Mouse (Mus musculus): ENCODE data around the gene Aga. TPM values are rescaled to one million over a fixed set of nuclear protein-coding genes. Genes with fewer than 3 reads are reported as not detected.
"Not testable (repeated sequence)": the region's sequence is repeated elsewhere in the genome, so short reads cannot be mapped to it uniquely, and the experiment has no call there.

Gene Aga
- total RNA-seq (2015) (17.7 and 23.1 TPM in 2 replicates), total RNA-seq (2017) (23.1 and 25.4 TPM in 2 replicates)

DNA sequence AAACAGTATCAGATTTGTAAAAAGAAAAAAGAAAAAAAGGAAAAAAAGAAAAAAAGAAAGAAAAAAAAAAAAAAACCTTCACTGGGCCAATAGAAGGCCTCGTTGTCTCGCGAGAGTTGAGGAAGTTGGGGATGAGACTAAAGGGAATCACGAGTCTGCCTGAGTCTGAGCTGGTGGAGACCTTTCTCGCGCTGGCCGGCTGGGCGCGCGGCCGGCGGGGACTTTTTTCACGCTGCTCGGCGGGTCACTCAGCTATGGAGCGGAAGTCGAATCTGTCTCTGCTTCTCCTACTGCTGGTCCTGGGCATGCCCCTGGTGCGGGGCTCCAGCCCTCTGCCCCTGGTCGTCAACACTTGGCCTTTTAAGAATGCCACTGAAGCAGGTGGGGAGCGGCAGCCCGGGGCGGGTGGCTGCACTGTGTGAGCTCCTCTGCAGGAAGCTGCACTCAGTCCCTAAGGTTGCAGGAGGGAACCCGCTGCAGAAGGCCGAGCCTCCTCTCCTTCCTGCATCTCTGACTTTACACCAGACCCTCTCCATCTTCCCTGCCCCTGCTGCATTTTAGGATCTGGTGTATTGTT lies at the start of gene Aga:
TSS of gene Aga (plus strand) at position 177 of the 577 bp plus-strand sequence.
- ATAC-seq (ENCODE audit: poor library complexity, severe bottlenecking) = peak; percentile 98

DNA sequence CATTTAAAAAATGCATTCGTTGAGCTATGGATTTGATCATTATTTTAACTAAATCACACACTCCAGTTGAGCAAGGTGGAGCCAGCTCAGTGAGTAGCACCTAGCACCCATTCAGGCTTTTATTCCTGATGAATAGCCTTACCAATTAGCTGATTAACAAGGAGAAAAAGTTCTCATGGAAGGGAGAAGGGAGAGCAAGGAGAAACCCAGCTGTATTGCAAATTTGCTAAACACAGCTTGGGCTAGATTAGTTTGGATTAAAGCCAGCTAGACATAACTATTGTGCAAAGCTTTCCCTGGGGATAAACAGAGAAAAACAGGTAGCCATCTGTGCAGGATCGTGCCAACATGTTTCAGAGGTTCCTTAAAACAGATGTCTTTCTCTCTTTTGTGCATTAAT lies 22.5 kb upstream of the Aga start:
- ATAC-seq (ENCODE audit: poor library complexity, severe bottlenecking) = no peak

DNA sequence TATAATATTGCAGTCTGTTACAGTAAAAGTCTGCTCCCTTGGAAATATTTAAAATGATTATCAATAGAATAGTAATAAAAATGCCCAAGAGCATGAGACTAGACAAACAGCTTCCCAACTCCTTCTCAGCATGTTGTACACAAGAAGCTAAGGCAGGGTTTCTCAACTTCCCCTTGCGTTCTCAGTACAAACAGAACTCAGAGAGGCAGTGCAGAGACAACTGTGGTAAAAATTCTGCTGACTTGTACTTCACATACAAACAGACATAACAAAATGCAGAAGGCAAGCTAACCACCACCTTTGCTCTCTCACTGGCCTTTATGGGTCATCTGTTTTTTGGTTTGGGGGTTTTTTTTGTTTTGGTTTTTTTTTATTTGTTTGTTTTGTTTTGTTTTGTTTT lies 15.3 kb upstream of the Aga start:
- ATAC-seq (ENCODE audit: poor library complexity, severe bottlenecking) = peak; percentile 87

DNA sequence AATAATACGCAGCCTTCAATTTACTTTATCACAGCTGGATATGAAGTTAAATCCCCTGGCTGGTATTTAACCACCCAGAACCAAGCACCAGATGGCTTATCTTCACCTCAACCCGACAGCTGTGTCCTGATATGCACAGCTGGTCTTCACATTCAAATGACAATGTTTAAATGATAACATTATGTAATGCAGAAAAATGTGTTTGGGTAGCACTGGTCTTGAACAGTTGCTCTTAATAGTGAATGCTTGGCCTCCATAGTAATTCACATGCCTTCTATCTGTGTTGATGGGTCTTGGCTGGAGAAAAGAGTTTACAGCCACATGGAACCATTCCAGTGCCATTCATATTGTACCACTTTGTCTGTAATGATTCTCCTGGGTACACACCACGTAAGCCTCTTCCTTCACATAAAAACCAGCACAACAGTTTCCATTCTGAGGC lies 14.6 kb upstream of the Aga start:
- ATAC-seq (ENCODE audit: poor library complexity, severe bottlenecking) = no peak

DNA sequence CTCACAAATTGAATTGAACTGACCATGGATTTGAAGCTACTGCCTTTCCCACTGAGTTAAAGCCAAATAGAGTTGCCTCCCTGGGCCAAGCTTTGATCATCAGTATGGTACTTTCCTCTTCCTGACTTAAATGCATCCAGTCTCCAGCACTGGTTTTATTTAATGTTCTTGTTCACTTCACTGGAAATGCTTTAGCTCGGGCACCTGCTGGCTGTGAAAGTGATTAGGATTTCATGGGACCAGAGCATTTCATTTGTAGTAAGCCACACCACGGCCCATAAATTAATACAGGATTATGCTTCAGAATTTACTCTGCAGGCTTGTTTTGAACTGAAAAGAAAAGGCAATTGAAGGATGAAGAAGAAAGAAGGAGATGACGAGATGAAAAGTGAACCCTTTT lies 26.5 kb downstream of the Aga start:
- not testable (repeated sequence) for ATAC-seq (ENCODE audit: poor library complexity, severe bottlenecking)

DNA sequence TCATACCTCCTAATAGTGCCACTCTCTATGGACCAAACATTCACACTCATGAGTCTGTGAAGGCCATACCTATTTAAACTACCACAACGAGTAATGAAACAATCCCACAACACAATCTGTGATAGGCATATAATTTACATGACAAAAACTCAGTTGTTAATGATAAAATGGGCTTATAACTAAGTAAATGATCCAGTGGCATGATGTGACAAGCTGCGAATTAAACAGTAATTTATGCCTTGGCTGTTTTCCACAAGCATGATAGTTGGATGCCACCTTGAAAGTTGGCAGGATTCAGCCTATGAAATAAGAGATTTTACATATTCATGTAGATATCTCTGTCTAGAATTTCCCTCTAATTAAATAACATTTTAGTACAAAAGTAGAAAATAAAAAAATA lies 28.1 kb downstream of the Aga start:
- no peak for ATAC-seq (ENCODE audit: poor library complexity, severe bottlenecking)

DNA sequence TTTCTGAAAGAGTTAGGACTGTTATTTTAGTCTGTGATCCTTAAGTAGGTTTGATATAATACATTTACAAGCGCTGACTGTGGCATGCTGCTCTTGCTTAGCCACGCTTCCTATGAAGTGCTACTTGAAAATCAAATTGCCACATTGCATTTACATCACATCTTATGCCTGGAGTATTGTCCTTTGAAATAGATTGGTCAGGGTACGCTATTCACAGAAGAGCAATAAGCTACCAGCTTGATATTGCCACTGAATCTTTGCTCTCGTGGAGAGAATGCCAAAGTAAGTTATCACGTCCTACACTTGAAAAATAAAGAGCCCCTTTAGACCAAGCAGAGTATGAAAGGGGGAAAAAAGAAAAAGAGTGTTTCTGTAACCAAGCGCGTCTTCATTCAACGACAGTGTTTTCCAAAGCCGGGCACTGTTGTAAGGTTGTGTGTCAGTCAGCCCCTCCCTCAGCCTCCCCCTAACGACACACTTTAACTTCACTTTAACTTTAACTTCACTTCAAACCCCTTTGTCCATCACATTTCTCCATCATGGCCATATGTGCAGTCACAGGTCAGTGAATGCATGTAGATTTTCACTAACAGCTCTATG lies 51.0 kb downstream of the Aga start:
- ATAC-seq (ENCODE audit: poor library complexity, severe bottlenecking) = no peak

DNA sequence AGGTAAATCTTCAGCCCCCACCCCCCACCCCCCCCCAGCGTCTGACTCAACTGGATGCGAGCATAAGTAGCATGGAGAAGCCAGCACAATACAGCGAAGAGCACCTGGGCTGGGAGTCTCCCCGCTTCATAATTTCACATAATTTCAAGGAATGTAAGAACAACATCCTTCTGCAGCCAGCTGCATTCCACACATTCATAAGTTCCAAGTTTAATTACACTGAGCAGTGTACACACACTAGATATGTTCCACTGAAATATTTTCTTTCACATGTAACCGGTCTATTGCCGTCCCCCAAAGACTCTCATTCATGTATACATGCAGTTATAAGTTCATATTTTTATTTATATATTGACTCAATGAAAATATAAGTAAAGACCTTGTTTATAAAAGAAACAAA lies 54.7 kb downstream of the Aga start:
- no peak for ATAC-seq (ENCODE audit: poor library complexity, severe bottlenecking)

Other genes starting within 250 kb of the Aga start
- 71.2 and 74.4 TPM in 2 replicates for gene Neil3, start 127.3 kb downstream of the Aga start, total RNA-seq (2015)
- gene Neil3, start 127.3 kb downstream of the Aga start, total RNA-seq (2017) = 38.7 and 53.9 TPM in 2 replicates